ENCODE assay signal across 25 mouse cellular contexts in the genomic region with DNA sequence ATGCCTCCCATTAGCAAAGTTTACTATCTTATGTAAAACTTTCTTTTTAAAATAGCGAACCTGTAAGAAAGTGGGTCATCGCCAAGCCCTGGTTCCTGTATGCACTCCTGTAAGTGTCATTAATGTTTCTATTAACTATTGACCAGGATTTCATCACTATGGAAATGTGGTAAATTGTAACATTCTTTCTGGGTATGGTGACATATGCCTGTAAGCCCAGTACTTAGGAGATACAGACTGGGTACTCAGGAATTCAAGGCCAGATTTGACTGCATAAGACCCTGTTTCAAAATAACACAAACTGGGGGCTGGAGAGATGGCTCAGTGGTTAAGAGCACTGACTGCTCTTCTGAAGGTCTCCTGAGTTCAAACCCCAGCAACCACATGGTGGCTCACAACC. TPM values are rescaled to one million over a fixed set of nuclear protein-coding genes. Genes with fewer than 3 reads are reported as not detected.
DNase-seq lines count a peak whose midpoint lies in the region; ATAC-seq and TF ChIP-seq lines count a peak whose summit lies in the region.
"Had no signal": no experiment of that assay in that cellular context is flagged by ENCODE, and none has a peak within 500 bp of the region (broad histone marks: within the 10 kb centered on the region; RNA-seq: fewer than 3 reads in every experiment).

No protein-coding gene starts in this region.

- no peaks in the 10 kb centered on the region for H3K27me3 ChIP-seq in intestine, embryonic 14.5 days (replicated peaks; ENCODE audit: control insufficient read depth, insufficient read depth, low read length)
- H3K27me3 ChIP-seq in intestine, postnatal 0 days (replicated peaks; ENCODE audit: control insufficient read depth, insufficient read depth, low read length), result no peaks in the 10 kb centered on the region
- H3K27me3 ChIP-seq: embryonic facial prominence, embryonic 12.5 days; forebrain, embryonic 13.5 days; forebrain, embryonic 15.5 days had no signal

- no peak overlapping the region for H3K4me3 ChIP-seq in intestine, embryonic 14.5 days (ENCODE audit: low read depth, low read length)
- H3K4me3 ChIP-seq in intestine, postnatal 0 days (ENCODE audit: low read depth, low read length), result no peak overlapping the region
- H3K4me3 ChIP-seq: embryonic facial prominence, embryonic 10.5 days; embryonic facial prominence, embryonic 12.5 days; forebrain, embryonic 13.5 days; forebrain, embryonic 15.5 days had no signal

- peak; percentile 6 for DNase-seq in intestine, embryonic 14.5 days (ENCODE audit: low spot score)
- DNase-seq in 416B (ENCODE audit: low read depth), result peak; percentile 63
- DNase-seq: adrenal gland, adult 2 months; adrenal gland, postnatal 10 days; adrenal gland, postnatal 25 days; cerebellum, adult 11-12 months; cerebellum, adult 2 months; cerebellum, adult 9-10 months; cerebellum, postnatal 10 days; cerebellum, postnatal 25 days had no signal

- no peak for TF ChIP-seq CTCF in intestine, postnatal 0 days (IDR thresholded peaks at IDR 0.05; ENCODE audit: low read depth)

- no peak overlapping the region for H3K4me2 ChIP-seq in intestine, embryonic 14.5 days (ENCODE audit: low read length)
- H3K4me2 ChIP-seq in intestine, postnatal 0 days (replicated peaks; ENCODE audit: low read depth), result no peak overlapping the region
- H3K4me2 ChIP-seq: embryonic facial prominence, embryonic 12.5 days; forebrain, embryonic 13.5 days; forebrain, embryonic 15.5 days had no signal

- H3K9me3 ChIP-seq in intestine, embryonic 14.5 days (ENCODE audit: control insufficient read depth, low read length), result no peaks in the 10 kb centered on the region
- no peaks in the 10 kb centered on the region for H3K9me3 ChIP-seq in intestine, postnatal 0 days (ENCODE audit: control insufficient read depth)
- H3K9me3 ChIP-seq: embryonic facial prominence, embryonic 10.5 days; embryonic facial prominence, embryonic 12.5 days; forebrain, embryonic 13.5 days; forebrain, embryonic 15.5 days had no signal

- no peaks in the 10 kb centered on the region for H3K4me1 ChIP-seq in intestine, embryonic 14.5 days (replicated peaks; ENCODE audit: control insufficient read depth, insufficient read depth, low read length)
- no peaks in the 10 kb centered on the region for H3K4me1 ChIP-seq in intestine, postnatal 0 days (replicated peaks; ENCODE audit: control insufficient read depth, insufficient read depth, low read length)
- H3K4me1 ChIP-seq: forebrain, embryonic 13.5 days; forebrain, embryonic 15.5 days had no signal

- no peak for ATAC-seq in intestine, embryonic 14.5 days (replicated peaks; ENCODE audit: low FRiP score, low TSS enrichment, low read depth)
- ATAC-seq in intestine, postnatal 0 days, result no peak
- peak; percentile 27 for ATAC-seq in megakaryocyte progenitor cell, adult 5-6 weeks (replicated peaks; ENCODE audit: poor library complexity)
- ATAC-seq in cerebellum, adult (ENCODE audit: insufficient number of reproducible peaks, low FRiP score, low TSS enrichment), result no peak
- ATAC-seq: forebrain, embryonic 13.5 days; forebrain, embryonic 15.5 days had no signal

- H3K9ac ChIP-seq in intestine, embryonic 14.5 days (ENCODE audit: low read length), result no peak overlapping the region
- no peak overlapping the region for H3K9ac ChIP-seq in intestine, postnatal 0 days (ENCODE audit: low read depth, low read length)
- H3K9ac ChIP-seq: embryonic facial prominence, embryonic 12.5 days; forebrain, embryonic 13.5 days; forebrain, embryonic 15.5 days had no signal

- WGBS in intestine, embryonic 14.5 days, result 87% methylated on average over 2 of the region's 2 CpGs
- WGBS in intestine, postnatal 0 days, result 90% methylated on average over 2 of the region's 2 CpGs

- no peaks in the 10 kb centered on the region for H3K36me3 ChIP-seq in intestine, embryonic 14.5 days (ENCODE audit: control insufficient read depth, insufficient read depth, low read length)
- H3K36me3 ChIP-seq in intestine, postnatal 0 days (ENCODE audit: control insufficient read depth, insufficient read depth), result no peaks in the 10 kb centered on the region
- H3K36me3 ChIP-seq: embryonic facial prominence, embryonic 10.5 days; embryonic facial prominence, embryonic 12.5 days; forebrain, embryonic 15.5 days had no signal

- H3K27ac ChIP-seq in intestine, embryonic 14.5 days (ENCODE audit: low read depth), result no peak overlapping the region
- H3K27ac ChIP-seq in intestine, postnatal 0 days (ENCODE audit: low read depth, low read length), result no peak overlapping the region
- H3K27ac ChIP-seq: embryonic facial prominence, embryonic 10.5 days; embryonic facial prominence, embryonic 12.5 days; forebrain, embryonic 13.5 days; forebrain, embryonic 15.5 days had no signal

RNA-seq across cellular contexts. Expression of gene Gatad1, which starts 8.2 kb away (rescaled TPM):
- polyA plus RNA-seq in intestine, embryonic 14.5 days (2014; fragmentation: Nextera tagmentation; extraction: Ambion mirVana), result 71.2 and 72.9 TPM in 2 replicates
- polyA plus RNA-seq in intestine, postnatal 0 days (2015; fragmentation: Nextera tagmentation; extraction: Ambion mirVana), result 41.2 and 41.8 TPM in 2 replicates
- 112 and 131 TPM in 2 replicates for total RNA-seq in megakaryocyte progenitor cell, adult 5-6 weeks (2015)
- 179 and 200 TPM in 2 replicates for total RNA-seq in megakaryocyte progenitor cell, adult 5-6 weeks (2017)

RNA-seq across cellular contexts. Expression of gene Tmbim7, which starts 14.2 kb away (rescaled TPM):
- not detected in 2 replicates for polyA plus RNA-seq in intestine, embryonic 14.5 days (2014; fragmentation: Nextera tagmentation; extraction: Ambion mirVana)
- polyA plus RNA-seq in intestine, postnatal 0 days (2015; fragmentation: Nextera tagmentation; extraction: Ambion mirVana), result not detected in 2 replicates
- total RNA-seq in megakaryocyte progenitor cell, adult 5-6 weeks (2015), result not detected in 2 replicates
- total RNA-seq in megakaryocyte progenitor cell, adult 5-6 weeks (2017), result 0.68 TPM in 1 of 2 replicates, not detected in the other
- total RNA-seq: adrenal gland, adult 2 months; adrenal gland, postnatal 10 days; adrenal gland, postnatal 25 days; adrenal gland, postnatal 4 days; ES-E14; MEL had no signal
- polyA plus RNA-seq: adrenal gland, adult 2 months; brain, embryonic 14.5 days; C2C12; cerebellum, adult 2 months; cortical plate, adult 2 months; embryonic facial prominence, embryonic 10.5 days; embryonic facial prominence, embryonic 12.5 days; embryonic facial prominence, embryonic 14.5 days; forebrain, embryonic 11.5 days; forebrain, embryonic 13.5 days; forebrain, embryonic 15.5 days had no signal
